Mouse (Mus musculus): Measurements from ENCODE around the gene Tut4. TPM values are rescaled to one million over a fixed set of nuclear protein-coding genes. Genes with fewer than 3 reads are reported as not detected.
A peak's percentile ranks its signal among the peaks of the same experiment; 100 is the strongest.

Gene Tut4
- 10 to 100 TPM; 15.7 to 23.2 TPM for total RNA-seq (2021)
- long read RNA-seq, experiment 1, partial matches to known transcripts = 1 of 1 reads
- long read RNA-seq, experiment 1, other reads (novel, unspliced or antisense) = 0 of 1 reads
- long read RNA-seq, experiment 2, partial matches to known transcripts = 4 of 5 reads
- long read RNA-seq, experiment 2, other reads (novel, unspliced or antisense) = 1 of 5 reads

- intact Hi-C loops (cut with DNase I) = loop anchor here (5.0 kb wide), 2 partner anchors 52 to 112 kb away; partner anchors contain the start of gene Gpx7
- DNase-seq = peak; percentile 70 to 77
These were observed at the start of gene Tut4 for GRCm38 (mm10) chr4:108459231-108460155. TSS of gene Tut4 (plus strand) at chr4:108459426.

- DNase-seq = no peak
- intact Hi-C loops (cut with DNase I) = no loop called here
These were observed 34.6 kb upstream of the Tut4 start for GRCm38 (mm10) chr4:108424587-108424986.

- intact Hi-C loops (cut with DNase I) = no loop called here
- no peak for DNase-seq
These were observed 31.4 kb upstream of the Tut4 start for GRCm38 (mm10) chr4:108427719-108428340.

- intact Hi-C loops (cut with DNase I) = no loop called here
- no peak for DNase-seq
These were observed 30.9 kb upstream of the Tut4 start for GRCm38 (mm10) chr4:108428341-108428721.

GRCm38 (mm10) chr4:108430656-108431560 is 28.3 kb upstream of the Tut4 start:
- no peak for DNase-seq
- intact Hi-C loops (cut with DNase I) = no loop called here

GRCm38 (mm10) chr4:108431561-108431936 is 27.7 kb upstream of the Tut4 start:
- intact Hi-C loops (cut with DNase I) = no loop called here
- no peak for DNase-seq

GRCm38 (mm10) chr4:108433341-108433740 is 25.9 kb upstream of the Tut4 start:
- DNase-seq = no peak
- intact Hi-C loops (cut with DNase I) = no loop called here

GRCm38 (mm10) chr4:108434221-108434620 is 25.0 kb upstream of the Tut4 start:
- no peak for DNase-seq
- intact Hi-C loops (cut with DNase I) = no loop called here

GRCm38 (mm10) chr4:108434781-108435180 is 24.4 kb upstream of the Tut4 start:
- intact Hi-C loops (cut with DNase I) = no loop called here
- DNase-seq = no peak

GRCm38 (mm10) chr4:108435646-108436045 is 23.6 kb upstream of the Tut4 start:
- DNase-seq = no peak
- intact Hi-C loops (cut with DNase I) = no loop called here

GRCm38 (mm10) chr4:108436225-108436624 is 23.0 kb upstream of the Tut4 start:
- intact Hi-C loops (cut with DNase I) = no loop called here
- DNase-seq = no peak

- intact Hi-C loops (cut with DNase I) = no loop called here
- no peak for DNase-seq
These were observed 21.0 kb upstream of the Tut4 start for GRCm38 (mm10) chr4:108438082-108438840.

GRCm38 (mm10) chr4:108448091-108448490 is 11.1 kb upstream of the Tut4 start:
- intact Hi-C loops (cut with DNase I) = no loop called here
- DNase-seq = no peak

- intact Hi-C loops (cut with DNase I) = loop anchor here (5.0 kb wide), 2 partner anchors 49 to 109 kb away; partner anchors contain the start of gene Gpx7
- DNase-seq = no peak
These were observed 3.2 kb upstream of the Tut4 start for GRCm38 (mm10) chr4:108456028-108456427.

- intact Hi-C loops (cut with DNase I) = loop anchor here (5.0 kb wide), 2 partner anchors 51 to 111 kb away; partner anchors contain the start of gene Gpx7
- DNase-seq = no peak
These were observed 955 bp upstream of the Tut4 start for GRCm38 (mm10) chr4:108458201-108458741.

GRCm38 (mm10) chr4:108460156-108460923 is 1.1 kb downstream of the Tut4 start:
- DNase-seq = peak; percentile 25 to 40
- intact Hi-C loops (cut with DNase I) = no loop called here

GRCm38 (mm10) chr4:108461262-108461903 is 2.2 kb downstream of the Tut4 start:
- DNase-seq = no peak
- intact Hi-C loops (cut with DNase I) = no loop called here

- intact Hi-C loops (cut with DNase I) = no loop called here
- DNase-seq = no peak
These were observed 14.4 kb downstream of the Tut4 start for GRCm38 (mm10) chr4:108473586-108473985.

All from gastrocnemius, postnatal 36 days (tissue).